Mouse (Mus musculus): Measurements from ENCODE around the gene Ssx2ip.
"Not testable (repeated sequence)": the region's sequence is repeated elsewhere in the genome, so short reads cannot be mapped to it uniquely, and the experiment has no call there.

Ssx2ip gene

DNA sequence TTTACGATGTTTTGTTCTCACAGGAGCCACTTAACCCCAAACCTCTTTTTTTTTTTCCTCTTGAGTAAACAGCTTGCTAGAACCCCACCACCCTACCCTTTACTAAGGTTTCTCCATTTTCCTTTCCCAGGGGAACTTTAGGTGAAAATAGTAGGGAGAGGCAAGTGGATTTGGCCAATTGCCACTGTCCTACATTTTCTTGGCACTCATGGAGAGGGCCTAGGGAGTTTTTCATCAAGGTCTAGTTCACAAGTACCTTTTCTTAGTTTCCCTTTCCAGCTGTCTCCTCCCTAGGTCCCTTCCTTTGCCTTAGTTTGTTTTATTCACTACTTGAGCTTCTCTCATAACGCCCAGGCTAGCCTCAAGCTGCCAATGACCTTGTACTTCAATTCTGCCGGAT, 672 bp upstream of the Ssx2ip start:
- DNase-seq (ENCODE audit: low read depth): no peak

DNA sequence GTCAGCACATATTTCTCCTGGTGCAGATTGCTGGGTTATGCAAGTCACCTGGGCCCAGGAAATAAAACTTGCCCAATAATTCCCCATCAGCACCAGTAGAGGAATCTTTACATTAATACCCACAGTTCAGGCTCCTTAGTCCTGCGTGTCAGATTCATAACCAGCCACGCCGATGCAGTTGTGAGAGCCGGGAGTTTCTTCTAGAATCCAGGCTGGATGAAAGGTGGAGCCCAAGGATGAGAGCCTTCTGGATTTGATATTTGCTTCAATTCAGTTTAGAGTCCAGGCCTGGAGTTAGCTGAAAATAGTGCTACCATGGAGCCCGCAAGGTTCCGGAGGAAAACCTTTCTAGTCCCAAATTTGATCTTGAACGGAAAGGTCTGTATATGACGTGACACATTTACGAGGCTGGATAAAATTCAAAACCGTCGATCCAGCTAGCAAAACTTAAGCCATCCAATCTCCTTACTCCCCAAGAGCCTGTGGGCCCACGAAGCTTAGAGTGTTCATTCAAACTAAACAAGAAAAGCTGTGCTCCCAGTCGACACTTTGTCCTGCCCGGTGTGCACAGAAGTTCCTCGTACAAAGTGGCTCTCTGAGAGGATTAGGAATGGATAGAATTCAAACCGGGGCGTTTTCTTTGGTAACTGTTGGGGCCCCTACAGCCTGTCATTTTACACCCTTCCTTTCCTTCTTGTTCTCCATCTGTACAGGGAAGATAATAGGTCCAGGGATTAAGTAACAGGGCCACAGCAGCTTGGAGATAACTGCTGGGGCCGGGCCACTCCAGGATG, 968 bp downstream of the Ssx2ip start:
- DNase-seq (ENCODE audit: low read depth): no peak

DNA sequence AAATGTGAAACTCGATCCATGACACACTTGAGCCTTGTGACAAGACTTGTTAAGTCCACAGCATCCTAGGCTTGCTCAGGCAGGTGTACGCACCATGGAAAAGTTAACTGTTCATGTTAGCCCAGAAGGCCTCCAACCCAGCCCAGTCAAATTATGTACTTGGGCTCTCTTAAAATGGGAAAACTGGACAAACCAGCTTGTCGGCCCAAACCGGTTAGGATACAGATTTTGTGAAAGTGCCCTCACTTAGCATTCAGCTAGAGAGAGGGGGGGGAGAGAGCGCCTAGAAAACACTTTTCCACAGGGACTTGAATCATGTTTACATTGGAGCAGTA, 1.5 kb downstream of the Ssx2ip start:
- no peak for DNase-seq (ENCODE audit: low read depth)

DNA sequence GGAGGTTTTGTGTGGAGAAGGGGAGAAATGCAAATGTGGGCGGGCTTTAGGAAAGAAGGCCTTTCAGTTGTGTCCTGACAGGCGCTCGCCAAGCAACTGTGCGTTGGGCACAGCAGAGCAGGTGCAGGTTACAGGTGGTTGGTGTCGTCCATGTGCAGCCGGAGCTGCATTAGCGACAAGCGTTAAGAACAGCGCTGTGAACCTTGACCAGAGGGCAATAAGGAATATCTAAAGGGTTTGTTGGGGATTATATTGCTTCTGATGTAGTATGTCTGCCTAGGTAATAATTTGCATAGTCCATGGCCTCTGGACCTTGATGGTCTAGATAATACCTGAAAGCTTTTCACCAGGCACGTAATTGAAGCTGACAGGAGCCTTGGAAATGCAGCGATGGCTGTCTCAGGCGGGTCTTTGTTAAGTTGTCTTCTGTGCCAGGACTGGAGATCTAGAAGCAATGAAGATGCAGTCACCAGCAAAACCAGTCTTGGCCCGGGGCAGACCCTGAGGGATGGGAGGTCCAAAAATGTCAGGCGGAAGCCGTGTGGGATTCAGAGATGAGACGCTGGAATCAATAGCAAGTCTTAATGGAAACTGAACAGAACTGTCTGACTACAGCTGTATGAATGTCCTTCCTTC, 2.8 kb downstream of the Ssx2ip start:
- no peak for DNase-seq (ENCODE audit: low read depth)

DNA sequence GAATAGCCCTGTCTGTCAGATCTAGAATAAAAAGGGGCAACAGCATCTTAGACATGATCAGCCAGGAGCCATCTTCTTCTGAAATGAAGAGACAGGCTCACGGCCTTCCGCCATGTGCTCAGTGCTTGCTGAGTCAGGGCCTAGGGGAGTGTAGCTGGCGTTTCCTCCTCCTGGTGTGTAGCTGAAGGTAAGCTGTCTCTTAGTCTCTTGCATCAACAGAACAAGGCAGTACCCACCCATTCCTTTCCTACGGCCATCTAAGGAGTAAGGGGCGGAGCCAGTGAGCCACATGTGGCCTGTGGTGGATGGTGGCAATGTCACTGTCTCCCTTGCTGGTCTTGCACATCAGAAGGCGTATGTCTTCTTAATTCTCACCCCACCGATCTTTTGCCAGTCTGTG, 5.7 kb downstream of the Ssx2ip start:
- DNase-seq (ENCODE audit: low read depth): no peak

DNA sequence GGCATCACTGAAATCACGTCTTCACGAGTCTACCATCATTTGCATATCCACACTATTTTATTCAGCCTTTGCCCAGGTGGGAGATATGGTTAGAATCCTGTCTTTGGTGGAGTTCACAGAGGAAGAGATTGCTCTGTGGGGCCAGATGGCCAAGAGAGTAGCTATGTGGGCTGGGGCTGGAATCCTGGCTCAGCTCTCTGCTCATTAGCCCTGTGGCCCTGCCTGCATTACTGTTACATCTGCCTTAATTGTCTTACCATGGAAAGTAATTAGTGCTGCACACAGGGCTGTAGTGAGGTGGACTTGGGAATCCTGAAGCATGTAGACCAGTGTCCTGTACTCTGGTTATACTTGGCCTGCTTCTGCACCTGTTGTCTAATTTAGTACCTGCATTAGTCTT, 7.6 kb downstream of the Ssx2ip start:
- DNase-seq (ENCODE audit: low read depth): no peak

DNA sequence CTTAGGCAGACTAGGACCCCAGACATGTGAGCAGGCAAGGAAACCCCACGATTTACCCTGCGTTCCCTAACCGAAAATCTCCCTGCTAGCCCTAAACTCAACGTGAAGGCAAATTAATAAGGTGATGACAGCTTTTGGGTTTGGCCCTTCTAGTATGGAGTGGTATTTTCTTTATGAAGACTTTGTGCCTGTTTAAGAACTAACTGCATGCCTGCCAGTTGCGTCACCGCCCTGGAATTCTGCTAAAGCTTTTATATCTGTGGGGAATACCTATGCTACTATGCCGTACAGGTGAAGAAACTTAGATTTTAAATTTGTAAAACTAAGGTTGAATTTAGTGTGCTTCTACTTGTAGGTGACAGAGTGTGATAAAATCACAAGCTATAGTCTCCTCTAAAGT, 8.0 kb downstream of the Ssx2ip start:
- no peak for DNase-seq (ENCODE audit: low read depth)

DNA sequence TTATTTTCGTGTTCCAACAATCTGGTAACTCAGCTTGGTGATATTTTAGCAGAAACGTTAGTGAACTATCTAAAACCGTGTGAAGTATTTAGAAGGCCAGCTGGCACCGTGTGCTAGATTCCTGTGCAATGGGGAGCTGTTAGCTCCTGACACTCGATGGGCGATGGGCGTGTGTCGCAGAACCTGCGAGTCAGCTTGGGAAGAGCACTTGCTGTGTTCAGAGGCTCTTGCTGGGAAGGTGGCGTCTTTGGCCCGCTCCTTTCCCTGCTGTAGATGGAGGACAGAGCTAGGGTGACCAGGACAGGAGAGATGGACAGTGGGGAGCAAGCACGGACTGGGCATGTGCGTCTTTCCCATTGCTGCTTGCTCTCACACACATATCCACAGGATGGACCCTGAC, 8.6 kb downstream of the Ssx2ip start:
- DNase-seq (ENCODE audit: low read depth): no peak

DNA sequence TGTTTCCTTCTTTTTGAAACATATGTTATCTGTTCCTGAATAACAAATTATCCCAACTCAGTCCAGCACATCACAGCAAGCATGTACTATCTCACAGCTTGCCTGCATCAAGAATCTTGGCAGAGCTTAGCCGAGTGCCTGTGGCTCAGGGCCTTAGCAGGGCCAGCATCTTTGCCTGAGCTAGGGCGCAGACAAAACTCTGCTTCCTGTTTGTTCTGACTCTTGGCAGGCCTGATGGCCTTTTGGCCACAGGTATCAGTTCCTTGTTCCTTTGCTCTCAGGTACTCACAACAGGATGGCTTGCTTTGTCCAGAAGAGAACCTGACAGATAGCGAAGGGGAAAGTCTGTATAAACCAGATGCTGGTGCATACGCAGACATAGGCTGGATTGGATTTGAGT, 9.6 kb downstream of the Ssx2ip start:
- DNase-seq (ENCODE audit: low read depth): no peak

DNA sequence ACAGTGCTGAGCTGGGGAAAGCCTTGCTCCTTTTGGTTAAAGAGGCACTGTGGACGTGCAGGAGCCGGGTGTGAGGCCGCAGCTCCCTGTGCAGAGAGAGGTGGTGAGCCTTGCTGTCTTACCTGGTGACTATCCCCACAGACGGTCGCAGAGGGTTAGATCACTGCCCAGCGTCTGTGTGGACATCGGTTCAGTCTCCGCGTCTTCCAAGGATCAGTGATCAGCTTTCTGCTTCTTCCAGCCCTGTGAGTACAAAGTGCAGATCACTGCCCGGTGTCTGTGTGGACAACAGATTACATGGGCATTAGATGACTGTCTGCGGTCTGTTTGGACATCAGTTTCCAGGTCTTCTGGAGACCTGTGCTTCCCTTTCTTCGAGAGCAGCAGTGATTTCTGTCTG, 10.1 kb downstream of the Ssx2ip start:
- no peak for DNase-seq (ENCODE audit: low read depth)

DNA sequence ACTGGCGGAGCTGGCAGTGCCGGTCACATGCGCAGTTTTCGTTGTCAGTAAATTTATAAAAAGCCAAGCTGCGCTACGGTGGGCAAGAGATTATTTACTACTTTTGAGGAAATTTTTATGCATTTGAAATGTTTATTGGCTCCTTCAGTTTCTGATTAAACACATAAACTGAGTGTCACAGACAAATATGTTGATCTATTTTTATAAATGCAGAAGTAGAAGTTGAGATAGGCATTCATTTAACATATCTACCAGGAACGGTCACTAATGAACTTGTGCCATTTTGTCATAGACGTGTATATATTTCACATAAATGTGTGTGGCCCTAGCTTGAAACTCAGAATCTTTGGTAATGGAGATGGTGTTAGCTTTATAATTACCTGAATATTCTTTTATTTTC, 13.4 kb downstream of the Ssx2ip start:
- DNase-seq (ENCODE audit: low read depth): no peak

DNA sequence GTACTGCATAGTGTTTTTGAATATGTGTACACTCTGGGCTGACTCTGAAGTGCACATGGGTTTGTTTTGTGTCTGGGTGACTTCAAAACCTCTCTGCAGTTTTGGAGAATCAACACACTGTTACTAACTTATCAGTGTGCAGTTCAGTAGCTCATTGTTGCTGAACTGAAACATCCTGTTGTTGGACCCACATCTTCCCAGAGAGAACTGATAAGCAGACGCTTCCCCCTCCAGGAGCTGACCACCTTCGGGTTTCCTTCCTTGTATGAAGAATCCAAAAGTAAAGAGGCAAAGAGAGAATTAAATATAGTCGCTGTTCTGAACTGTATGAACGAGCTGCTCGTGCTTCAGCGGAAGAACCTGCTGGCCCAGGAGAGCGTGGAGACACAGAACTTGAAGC, 14.5 kb downstream of the Ssx2ip start:
- DNase-seq (ENCODE audit: low read depth): no peak

DNA sequence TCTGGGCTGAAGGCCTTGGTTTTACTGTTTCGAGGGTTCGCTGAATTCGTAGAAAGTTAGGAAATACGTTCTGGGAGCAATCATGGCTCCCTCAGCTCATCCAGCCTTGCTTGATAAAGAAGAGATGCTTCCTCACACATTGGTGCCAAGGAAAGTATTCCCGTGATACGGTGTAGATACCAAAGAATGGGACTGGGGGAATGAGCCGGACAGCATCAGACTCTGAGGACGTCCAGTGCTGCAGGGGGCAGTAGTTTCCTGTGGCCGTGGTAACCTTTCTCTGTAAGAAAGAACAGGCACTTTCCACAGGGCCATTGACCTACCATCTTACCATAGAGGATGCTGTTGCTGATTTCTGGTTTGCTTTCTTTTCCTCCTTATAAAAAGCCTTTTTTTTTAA, 15.1 kb downstream of the Ssx2ip start:
- DNase-seq (ENCODE audit: low read depth): no peak

DNA sequence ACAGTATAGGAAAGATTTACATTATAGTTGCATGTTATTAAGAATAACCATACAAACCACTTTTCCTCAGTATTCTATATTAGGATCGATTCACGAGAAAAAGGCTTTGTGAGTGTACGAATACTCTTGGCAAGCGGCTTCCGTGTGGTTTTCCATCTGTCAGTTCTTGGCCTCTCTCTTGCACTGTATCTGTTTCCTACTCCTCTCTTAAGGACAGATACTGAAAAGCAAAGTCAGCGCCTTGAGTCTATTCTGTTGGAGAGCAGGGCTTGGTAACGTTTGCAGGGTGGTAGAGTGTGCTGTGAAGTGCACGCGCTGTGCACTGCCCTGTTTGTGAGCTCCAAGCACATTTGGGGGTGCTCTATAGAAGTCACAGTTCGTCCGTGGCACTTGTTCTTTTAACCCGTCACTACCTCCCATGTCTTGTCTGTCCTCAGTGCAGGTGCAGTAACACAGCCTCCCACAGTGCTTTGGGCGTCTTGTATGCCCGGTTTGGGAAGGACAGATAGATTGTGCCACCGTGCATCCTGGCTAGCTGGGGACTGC, 15.6 kb downstream of the Ssx2ip start:
- no peak for DNase-seq (ENCODE audit: low read depth)

DNA sequence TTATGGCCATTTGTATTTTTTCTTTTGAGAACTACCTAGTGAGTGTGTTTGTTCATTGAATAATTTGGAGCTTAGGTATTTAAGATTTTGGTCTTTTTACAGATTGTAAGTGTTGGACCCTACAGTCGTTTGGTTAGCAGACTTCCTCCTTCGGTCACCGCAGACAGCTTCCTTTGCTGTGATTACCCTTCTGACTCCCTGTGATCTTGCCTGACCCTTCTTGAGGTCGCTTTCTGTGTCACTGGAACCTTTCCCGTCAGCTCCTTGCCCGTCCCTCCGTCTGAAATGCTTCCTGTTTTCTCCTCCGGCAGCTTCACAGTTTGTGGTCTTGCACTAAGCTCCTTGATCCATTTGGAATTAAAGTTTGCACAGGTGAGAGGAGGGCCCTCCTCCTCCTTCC, 17.3 kb downstream of the Ssx2ip start:
- DNase-seq (ENCODE audit: low read depth): no peak

DNA sequence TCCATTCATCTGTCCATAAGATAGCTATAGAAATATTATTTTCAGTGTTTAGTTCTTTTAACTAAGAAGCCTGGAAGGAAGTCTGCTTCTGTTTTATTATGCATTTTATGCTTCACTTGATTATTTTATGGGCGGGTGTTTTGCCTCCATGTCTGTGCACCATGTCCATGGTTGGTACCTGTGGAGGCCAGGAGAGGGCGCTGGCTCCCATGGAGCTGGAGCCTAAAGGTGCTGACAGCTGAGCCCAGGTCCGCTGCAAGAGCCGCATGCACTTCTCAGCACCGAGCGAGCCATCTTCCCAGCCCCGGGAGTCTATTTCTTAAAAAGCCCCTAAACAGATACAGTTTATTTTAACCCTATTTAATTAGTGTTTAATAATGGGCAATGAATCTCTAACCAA, 19.3 kb downstream of the Ssx2ip start:
- DNase-seq (ENCODE audit: low read depth): no peak

DNA sequence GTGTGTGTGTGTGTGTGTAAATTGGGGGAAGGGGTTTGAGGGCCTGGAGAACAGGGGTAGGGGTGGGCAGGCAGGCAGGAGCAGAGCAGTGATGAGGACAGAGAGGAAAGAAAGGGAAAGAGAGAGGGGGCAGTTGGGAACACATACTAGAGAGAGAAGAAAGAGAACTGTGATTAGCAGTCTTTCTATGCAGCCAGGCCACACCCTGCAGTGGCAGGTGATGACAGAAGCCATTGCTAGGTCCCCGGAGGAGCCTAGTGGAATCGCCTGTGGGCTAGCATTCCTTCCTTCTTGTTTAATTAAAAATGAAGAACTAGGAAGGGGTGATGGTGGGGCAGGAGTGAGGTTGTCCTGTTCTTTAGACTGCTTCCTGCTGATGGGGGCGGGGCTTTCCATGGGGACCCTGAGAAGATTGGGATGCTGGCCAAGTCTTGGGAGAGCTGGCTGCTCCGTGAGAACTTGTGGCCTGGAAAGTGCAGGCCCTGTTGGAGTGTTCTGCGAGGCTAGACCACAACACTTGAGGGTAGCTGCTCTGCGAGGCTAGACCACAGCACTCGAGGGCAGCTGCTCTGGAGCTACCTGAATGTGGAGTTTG, 20.0 kb downstream of the Ssx2ip start:
- DNase-seq (ENCODE audit: low read depth): no peak

DNA sequence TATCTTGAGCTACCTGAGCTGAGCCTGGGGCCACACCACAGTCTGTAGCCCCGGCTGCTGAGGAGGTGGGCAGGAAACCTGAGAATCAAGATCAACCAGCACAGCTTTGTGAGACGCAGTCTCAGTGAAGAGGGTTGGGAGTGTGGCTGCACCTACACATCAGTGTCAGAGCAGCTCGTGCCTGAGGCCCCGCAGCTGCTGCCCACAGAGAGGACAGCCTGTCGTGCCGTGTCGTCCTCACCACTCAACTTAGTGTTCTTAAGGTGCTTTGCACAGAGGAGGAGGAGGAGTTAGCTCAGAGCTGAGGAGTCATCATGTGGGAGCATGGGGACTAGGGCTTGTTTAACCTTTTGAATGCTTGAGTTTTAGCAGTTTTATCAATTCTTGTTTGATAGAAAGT, 21.5 kb downstream of the Ssx2ip start:
- no peak for DNase-seq (ENCODE audit: low read depth)

DNA sequence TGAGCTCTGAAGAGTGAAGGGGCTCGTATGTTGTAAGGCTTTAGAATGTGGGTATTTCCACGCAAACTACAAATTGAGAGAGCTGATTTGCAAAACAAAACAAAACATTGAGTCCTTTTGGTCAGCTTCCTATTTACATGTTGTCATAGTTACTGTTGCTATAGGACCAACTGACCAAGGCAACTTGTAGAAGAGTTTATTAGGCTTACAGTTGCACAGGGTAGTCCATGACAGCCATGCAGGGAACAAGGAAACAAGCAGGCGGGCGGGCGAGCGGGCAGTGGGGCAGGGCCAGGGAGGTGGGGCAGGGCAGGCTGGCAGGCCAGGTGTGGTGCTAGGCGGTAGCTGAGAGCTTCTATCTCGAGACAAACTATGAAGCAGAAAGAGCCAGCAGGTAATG, 22.0 kb downstream of the Ssx2ip start:
- no peak for DNase-seq (ENCODE audit: low read depth)

DNA sequence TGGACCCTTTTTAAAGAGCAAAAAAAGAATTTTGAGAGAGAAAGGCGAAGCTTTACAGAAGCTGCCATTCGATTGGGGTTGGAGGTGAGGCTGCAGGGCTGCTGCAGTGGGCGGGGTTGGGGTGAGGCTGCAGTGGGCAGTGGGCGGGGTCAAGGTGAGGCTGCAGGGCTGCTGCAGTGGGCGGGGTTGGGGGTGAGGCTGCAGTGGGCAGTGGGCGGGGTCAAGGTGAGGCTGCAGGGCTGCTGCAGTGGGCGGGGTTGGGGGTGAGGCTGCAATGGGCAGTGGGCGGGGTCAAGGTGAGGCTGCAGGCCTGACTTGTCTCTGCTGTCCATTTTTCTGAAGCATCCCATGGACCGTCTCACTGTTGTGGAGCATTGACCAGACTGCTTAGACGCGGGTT, 28.6 kb downstream of the Ssx2ip start:
- not testable (repeated sequence) for DNase-seq (ENCODE audit: low read depth)

DNA sequence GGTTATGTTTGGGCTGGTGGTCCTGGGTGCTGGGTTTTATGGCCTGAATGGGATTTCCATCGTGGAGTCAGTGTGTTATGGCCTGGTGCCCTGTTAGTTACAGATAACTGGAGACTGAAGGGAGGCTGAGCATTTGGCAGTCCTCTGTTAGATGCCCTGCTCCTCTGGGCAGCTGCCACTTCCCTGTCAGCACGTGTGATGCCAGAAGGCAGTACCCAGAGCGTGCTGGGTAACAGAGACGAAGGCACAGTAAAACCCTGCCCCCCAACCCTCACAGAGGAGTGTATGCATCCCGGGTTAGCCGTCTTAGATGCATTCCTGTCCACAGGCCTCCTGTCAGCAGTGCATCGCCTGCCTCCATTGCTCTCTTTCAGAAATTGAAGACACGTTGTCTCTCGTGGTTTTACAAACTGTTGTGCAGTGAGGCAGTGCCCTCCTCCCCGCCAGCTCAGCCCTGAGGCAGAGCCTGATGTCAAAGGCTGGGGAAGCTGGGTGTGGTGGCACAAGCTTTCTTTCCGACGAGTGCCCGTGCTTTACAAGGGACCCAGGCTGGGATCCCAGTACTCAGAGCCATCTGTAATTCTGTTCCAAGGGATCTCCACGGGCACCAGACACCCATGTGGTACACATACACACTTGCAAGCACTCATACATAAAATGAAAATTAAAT, 29.4 kb downstream of the Ssx2ip start:
- DNase-seq (ENCODE audit: low read depth): no peak

DNA sequence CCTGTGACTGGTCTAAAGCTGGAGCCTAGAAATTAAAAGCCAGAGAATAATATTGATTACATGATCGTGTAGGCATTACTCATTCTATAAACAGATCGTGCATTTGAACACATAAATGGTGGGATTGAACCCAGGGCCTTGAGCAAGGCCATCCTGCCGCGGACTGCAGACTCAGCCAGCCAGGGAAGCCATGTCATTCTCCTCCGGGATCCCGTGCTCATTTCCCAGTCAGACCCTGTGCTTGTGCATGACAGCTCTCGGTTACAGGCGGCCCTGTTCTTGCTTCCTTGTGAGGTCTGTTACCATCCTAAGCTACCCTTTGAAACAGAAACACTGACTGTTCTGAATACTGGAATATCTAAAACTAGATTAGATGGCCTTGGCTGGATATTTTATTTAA, 30.2 kb downstream of the Ssx2ip start:
- DNase-seq (ENCODE audit: low read depth): no peak

DNA sequence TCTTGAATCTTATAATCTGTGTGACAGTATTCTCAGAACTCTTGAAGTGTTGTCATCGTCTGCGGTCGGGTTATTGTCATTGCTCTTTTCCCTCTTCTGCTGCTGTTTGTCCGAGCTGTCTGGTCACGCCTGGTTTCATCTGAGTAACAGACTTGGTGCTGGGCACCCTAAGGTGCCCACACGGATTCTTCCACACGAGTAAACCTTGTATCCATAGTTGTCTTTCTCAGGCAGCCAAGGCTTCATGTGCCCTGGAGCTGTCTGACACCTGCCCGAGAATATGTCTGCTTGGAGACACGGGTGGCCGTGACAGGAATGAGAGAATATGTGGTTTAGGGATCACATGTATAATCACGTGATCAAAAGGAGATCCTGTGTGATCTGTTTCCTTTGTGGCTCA, 31.1 kb downstream of the Ssx2ip start:
- DNase-seq (ENCODE audit: low read depth): no peak
